Mouse (Mus musculus): Measurements from ENCODE around the gene Gm14322.
"Not testable (repeated sequence)": the region's sequence is repeated elsewhere in the genome, so short reads cannot be mapped to it uniquely, and the experiment has no call there.

Gm14322 gene

GRCm38 (mm10) chr2:177758941-177759558 lies at the start of gene Gm14322:
Gene Gm14322 (plus strand): TSS chr2:177759288.
- DNase-seq (ENCODE audit: low spot score) = peak; percentile 39

GRCm38 (mm10) chr2:177741487-177741886 lies 17.6 kb upstream of the Gm14322 start:
- DNase-seq (ENCODE audit: low spot score) = not testable (repeated sequence)

DNA sequence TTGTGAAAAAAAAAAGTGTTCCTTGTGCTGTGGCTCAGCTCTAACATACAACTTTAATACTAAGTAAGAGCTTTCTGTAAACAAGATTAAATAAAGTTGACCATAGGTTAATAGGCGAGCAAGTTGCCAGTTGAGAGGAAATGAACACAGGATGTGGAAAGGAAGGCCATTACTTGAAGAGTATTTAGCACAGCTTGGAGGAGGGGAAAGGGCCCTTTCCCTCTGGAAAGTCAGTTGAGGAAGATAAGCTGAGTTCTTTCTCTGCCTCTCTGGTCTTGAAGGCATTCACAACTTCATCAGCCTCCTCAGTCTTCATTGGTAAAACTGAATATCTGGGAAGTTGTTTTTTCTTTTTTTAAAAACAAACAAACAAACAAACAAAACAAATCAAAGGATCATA lies 28.3 kb downstream of the Gm14322 start:
- DNase-seq (ENCODE audit: low spot score) = not testable (repeated sequence)

DNA sequence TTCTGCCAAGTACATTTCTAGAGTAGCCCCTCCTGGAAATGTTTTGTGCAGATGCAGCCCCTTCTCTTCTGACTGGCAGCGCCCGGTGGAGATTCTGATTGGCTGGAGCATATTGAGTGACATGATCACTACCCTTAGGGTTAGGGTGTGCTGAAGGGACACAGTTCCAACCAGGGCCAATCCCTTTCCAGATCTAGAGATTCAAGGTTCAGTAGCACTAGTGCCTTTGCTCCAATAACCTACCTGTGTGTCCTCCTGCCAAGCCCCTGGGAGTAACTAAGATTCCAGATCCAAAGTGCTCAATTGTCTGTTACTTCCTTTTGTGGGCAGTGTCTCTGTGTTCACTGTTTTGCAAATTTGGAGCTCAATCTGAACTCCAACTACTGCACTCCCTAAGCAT lies 47.1 kb downstream of the Gm14322 start:
- DNase-seq (ENCODE audit: low spot score) = not testable (repeated sequence)

Data from retina, embryonic 14.5 days (tissue).